Mouse (Mus musculus) intestine, embryonic 16.5 days (tissue): ENCODE results near the gene Gm45194. TPM values are rescaled to one million over a fixed set of nuclear protein-coding genes. Genes with fewer than 3 reads are reported as not detected.

Experiments used
- ATAC-seq: fragments of 200-750 bp; cut with Nextera tagmentation; 2 replicates; pipeline ENCODE4 v1.8.0; 2017; ENCODE audit warnings: moderate TSS enrichment, moderate library complexity
- H3K27ac ChIP-seq: fragments of 300-500 bp; sonication (generic); 2 replicates; pipeline ENCODE4 v1.5.1; 2014; ENCODE audit warnings: mild to moderate bottlenecking, low read length
- H3K27me3 ChIP-seq: fragments of 300-500 bp; sonication (generic); replicated peaks from 2 replicates; pipeline ENCODE4 v1.6.1; 2014; ENCODE audit warnings: low read length, control low read depth, mixed read lengths; ENCODE audit not compliant: control insufficient read depth, insufficient read depth
- H3K36me3 ChIP-seq: fragments of 300-500 bp; sonication (generic); 2 replicates; pipeline ENCODE4 v1.6.1; 2014; ENCODE audit warnings: low read length, control low read depth; ENCODE audit not compliant: control insufficient read depth, insufficient read depth
- H3K4me1 ChIP-seq: fragments of 300-500 bp; sonication (generic); 2 replicates; pipeline ENCODE4 v1.6.1; 2014; ENCODE audit warnings: low read length, control low read depth, mixed read lengths; ENCODE audit not compliant: control insufficient read depth, insufficient read depth
- H3K4me2 ChIP-seq: fragments of 300-500 bp; sonication (generic); 2 replicates; pipeline ENCODE4 v1.6.1; 2014; ENCODE audit warnings: low read depth, low read length, control low read depth
- H3K4me3 ChIP-seq: fragments of 300-500 bp; sonication (generic); 2 replicates; pipeline ENCODE4 v1.5.1; 2014; ENCODE audit warnings: mild to moderate bottlenecking, low read length
- H3K9ac ChIP-seq: fragments of 300-500 bp; sonication (generic); 2 replicates; pipeline ENCODE4 v1.6.1; 2014; ENCODE audit warnings: low read depth, low read length
- H3K9me3 ChIP-seq: fragments of 300-500 bp; sonication (generic); 2 replicates; pipeline ENCODE4 v1.6.1; 2016; ENCODE audit warnings: low read length, control low read depth; ENCODE audit not compliant: control insufficient read depth
- WGBS: fragments of 180-500 bp; shearing (Covaris S2); extraction: QIAGEN DNeasy Blood & Tissue Kit; methylation state at CpG from one replicate; pipeline ENCODE4 v1.1.7; 2014; 5-methylcytosine and 5-hydroxymethylcytosine counted together
- polyA plus RNA-seq: library from polyadenylated mRNA; unstranded; fragments of >200 nt; fragmentation: Nextera tagmentation; extraction: Ambion mirVana; gene quantifications from 2 replicates; pipeline ENCODE4 v1.2.1, GENCODE M21; 2015

The Gm45194 gene
- polyA plus RNA-seq, 1 experiment from 2014 or later = not detected

- Histone ChIP-seq H3K4me3 (no peak within 1 kb of the TSS), H3K4me1 (no peaks in the 10 kb centered on the region), H3K27me3 (no peaks in the 10 kb centered on the region), H3K9me3 (no peaks in the 10 kb centered on the region), H3K4me2 (no peak within 1 kb of the TSS), H3K27ac (no peak within 1 kb of the TSS), H3K9ac (no peak within 1 kb of the TSS), H3K36me3 (no peaks in the 10 kb centered on the region)
- WGBS = 69% methylated on average over 3 of the region's 3 CpGs
- ATAC-seq = no peak
These were observed 347.6 kb downstream of the Gm45194 start, which contains the start of gene 4933403O08Rik for GRCm38 (mm10) chrX:112238749-112239148. Gene 4933403O08Rik (plus strand): TSS chrX:112239049.

- Histone ChIP-seq H3K27ac (no peak overlapping the region), H3K27me3 (no peaks in the 10 kb centered on the region), H3K36me3 (no peaks in the 10 kb centered on the region), H3K9me3 (no peaks in the 10 kb centered on the region), H3K4me1 (no peaks in the 10 kb centered on the region), H3K4me2 (no peak overlapping the region), H3K4me3 (no peak overlapping the region), H3K9ac (no peak overlapping the region)
- WGBS = 72% methylated on average over 1 of the region's 1 CpGs
- no peak for ATAC-seq
These were observed 351.7 kb downstream of the Gm45194 start for GRCm38 (mm10) chrX:112242916-112243315.

- WGBS = 73% methylated on average over 2 of the region's 2 CpGs
- Histone ChIP-seq H3K4me1 (no peaks in the 10 kb centered on the region), H3K27ac (no peak overlapping the region), H3K4me3 (no peak overlapping the region), H3K9ac (no peak overlapping the region), H3K9me3 (no peaks in the 10 kb centered on the region), H3K4me2 (no peak overlapping the region), H3K27me3 (no peaks in the 10 kb centered on the region), H3K36me3 (no peaks in the 10 kb centered on the region)
- ATAC-seq = no peak
These were observed 364.3 kb downstream of the Gm45194 start for GRCm38 (mm10) chrX:112255513-112255912.

- no peak for ATAC-seq
- 74% methylated on average over 1 of the region's 1 CpGs for WGBS
- Histone ChIP-seq H3K4me3 (no peak overlapping the region), H3K4me1 (no peaks in the 10 kb centered on the region), H3K9ac (no peak overlapping the region), H3K9me3 (no peaks in the 10 kb centered on the region), H3K27me3 (no peaks in the 10 kb centered on the region), H3K27ac (no peak overlapping the region), H3K4me2 (no peak overlapping the region), H3K36me3 (no peaks in the 10 kb centered on the region)
These were observed 382.4 kb downstream of the Gm45194 start for GRCm38 (mm10) chrX:112273550-112273949.

Other genes starting within 250 kb of the Gm45194 start
- gene Hdx, start 194.3 kb upstream of the Gm45194 start, polyA plus RNA-seq = 0.39 and 0.42 TPM in 2 replicates
- 0.05 and 0.15 TPM in 2 replicates for gene Tex16, start 119.6 kb downstream of the Gm45194 start, polyA plus RNA-seq